ENCODE assay signal across 9 mouse cellular contexts in genomic region chr2:60720205-60720604, GRCm38 (mm10). TPM values are rescaled to one million over a fixed set of nuclear protein-coding genes. Genes with fewer than 3 reads are reported as not detected.
DNase-seq lines count a peak whose midpoint lies in the region; ATAC-seq and TF ChIP-seq lines count a peak whose summit lies in the region.
"Had no signal": no experiment of that assay in that cellular context is flagged by ENCODE, and none has a peak within 500 bp of the region (broad histone marks: within the 10 kb centered on the region; RNA-seq: fewer than 3 reads in every experiment).

No protein-coding gene starts in this region.

- ATAC-seq in lung, embryonic 14.5 days (ENCODE audit: insufficient read depth): no peak

- H3K4me3 ChIP-seq in brown adipose tissue, adult 24 weeks (ENCODE audit: insufficient read depth, low read depth, low read length): no peak overlapping the region
- H3K4me3 ChIP-seq in lung, embryonic 14.5 days (ENCODE audit: low read depth, low read length): no peak overlapping the region
- H3K4me3 ChIP-seq: liver, embryonic 15.5 days had no signal

- intact Hi-C loops in heart, postnatal 10 days (cut with DNase I): loop anchor here (5.0 kb wide), 1 partner anchor 242 kb away; the partner anchor contains the start of gene Rbms1

- no peaks in the 10 kb centered on the region for H3K27me3 ChIP-seq in lung, embryonic 14.5 days (ENCODE audit: insufficient read depth, low read length)

- H3K4me2 ChIP-seq in lung, embryonic 14.5 days: no peak overlapping the region
- H3K4me2 ChIP-seq: liver, embryonic 15.5 days had no signal

- TF ChIP-seq CTCF in lung, embryonic 14.5 days (IDR thresholded peaks at IDR 0.05; ENCODE audit: low read depth): no peak

- no peaks in the 10 kb centered on the region for H3K9me3 ChIP-seq in lung, embryonic 14.5 days (ENCODE audit: low read depth, low read length)
- H3K9me3 ChIP-seq: liver, embryonic 15.5 days had no signal

- H3K4me1 ChIP-seq in brown adipose tissue, adult 24 weeks (ENCODE audit: control insufficient read depth, insufficient read depth, insufficient read length, low read length): peaks cover 5% of the 10 kb centered on the region; the same call in 1 of the 2 replicates
- peaks cover 9% of the 10 kb centered on the region; the same call in 1 of the 2 replicates for H3K4me1 ChIP-seq in lung, embryonic 14.5 days (ENCODE audit: insufficient read depth)
- H3K4me1 ChIP-seq: liver, embryonic 15.5 days had no signal

- H3K9ac ChIP-seq in lung, embryonic 14.5 days: no peak overlapping the region
- H3K9ac ChIP-seq: liver, embryonic 15.5 days had no signal

- DNase-seq in adrenal gland, adult (ENCODE audit: inconsistent age in 2 of 2, low spot score in 1 of 2): peak; percentile 64 to 81
- DNase-seq in adrenal gland, postnatal 4 days (ENCODE audit: low spot score in 2 of 2): no peak
- DNase-seq in heart, postnatal 10 days: peak; percentile 83 to 87
- DNase-seq in lung, embryonic 14.5 days: no peak
- no peak for DNase-seq in frontal cortex, postnatal 25 days (ENCODE audit: low spot score in 2 of 2)
- DNase-seq in layer of hippocampus, adult 9-10 months (ENCODE audit: low spot score): no peak
- DNase-seq in testis, postnatal 14 days (ENCODE audit: low spot score): no peak

- H3K36me3 ChIP-seq in lung, embryonic 14.5 days (ENCODE audit: insufficient read depth): no peaks in the 10 kb centered on the region
- H3K36me3 ChIP-seq: liver, embryonic 15.5 days had no signal

- H3K27ac ChIP-seq in brown adipose tissue, adult 24 weeks (replicated peaks; ENCODE audit: low read depth, low read length): peak overlapping the region; percentile 68
- peak overlapping the region; percentile 60 for H3K27ac ChIP-seq in lung, embryonic 14.5 days (ENCODE audit: low read depth)
- H3K27ac ChIP-seq: liver, embryonic 15.5 days had no signal

- WGBS in lung, embryonic 14.5 days: 58% methylated on average over 8 of the region's 8 CpGs

RNA-seq across cellular contexts. Expression of gene Itgb6, which starts 2.2 kb away (rescaled TPM):
- 1 to 10 TPM; 1.3 to 4.0 TPM for total RNA-seq in adrenal gland, postnatal 4 days (2021)
- 0.75 TPM in 1 of 2 replicates, not detected in the other for polyA plus RNA-seq in brown adipose tissue, adult 24 weeks (2012; ENCODE audit: insufficient read depth, insufficient read length, missing spikeins)
- total RNA-seq in heart, postnatal 10 days (2021): 10 to 100 TPM in 1 of 2 experiments, 1 to 10 TPM in 1; 8.6 to 18.1 TPM
- 5.5 and 6.2 TPM in 2 replicates for polyA plus RNA-seq in lung, embryonic 14.5 days (2014; fragmentation: Nextera tagmentation; extraction: Ambion mirVana)

Comparison
In these comparisons a context has a peak if more than half of its experiments do, and no peak if none do; other contexts are left out.
1. DNase-seq: peak in adrenal gland, adult (2 of 2) and heart, postnatal 10 days (2 of 2); none in adrenal gland, postnatal 4 days (0 of 2), lung, embryonic 14.5 days (single experiment), frontal cortex, postnatal 25 days (0 of 2), layer of hippocampus, adult 9-10 months (single experiment) and testis, postnatal 14 days (single experiment).